Mouse (Mus musculus) c-Kit-negative CD71-positive TER-119-positive erythroid progenitor cells, embryonic 14.5 days (primary cell): ENCODE data around the gene Sh3tc1.

Experiments used
- DNase-seq: peaks from one replicate; pipeline ENCODE4 v3.0.0-alpha.2; 2013; ENCODE audit warnings: low read depth, low spot score

Sh3tc1 gene

DNA sequence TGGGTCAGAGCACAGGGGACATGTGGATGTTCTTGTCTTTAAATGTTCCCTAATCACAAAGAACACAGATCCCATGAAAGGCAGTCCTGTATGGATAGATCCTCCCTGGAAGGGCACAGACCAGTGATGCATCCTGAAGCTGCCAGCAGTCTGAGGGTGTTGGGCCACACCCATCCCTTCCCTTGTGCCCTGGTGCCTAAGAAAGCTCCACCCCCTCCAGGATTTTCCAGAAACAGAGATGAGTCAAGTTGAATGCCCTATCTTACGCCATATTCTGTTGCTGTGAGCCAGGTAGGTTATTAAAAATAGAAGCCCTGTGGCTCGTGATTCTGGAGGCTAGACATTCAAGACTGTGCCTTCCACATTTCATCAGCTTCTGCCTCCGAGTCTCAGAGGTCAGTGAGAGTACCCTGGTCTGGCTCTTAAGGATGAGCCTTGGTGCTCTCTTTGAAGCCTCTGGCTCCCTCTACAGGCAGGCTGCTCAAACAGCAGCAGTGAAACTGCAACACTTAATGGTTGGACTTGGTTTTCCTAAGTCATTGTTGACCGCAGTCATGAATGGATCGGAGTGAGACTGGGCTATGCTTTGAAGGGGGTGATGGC, 15.4 kb upstream of the Sh3tc1 start:
- no peak for DNase-seq

DNA sequence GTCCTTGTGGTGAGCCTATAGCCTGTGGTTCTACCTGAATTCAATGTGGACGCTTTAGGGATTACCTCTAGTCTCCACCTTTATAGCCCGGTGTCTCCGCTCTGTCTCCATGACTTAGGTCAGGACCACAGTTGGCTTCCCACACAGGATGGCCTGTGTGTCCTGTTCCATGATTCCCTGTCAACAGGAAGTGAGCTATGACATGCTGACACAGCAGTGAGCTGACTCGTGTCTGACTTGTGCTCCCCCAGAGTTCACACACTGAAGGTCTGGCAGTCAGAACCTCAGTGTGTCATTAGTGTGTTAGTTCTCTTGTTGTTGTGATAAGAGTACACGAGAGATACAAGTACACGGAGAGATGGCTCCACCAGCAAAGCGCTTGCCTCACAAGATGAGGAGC, 11.2 kb upstream of the Sh3tc1 start:
- no peak for DNase-seq

DNA sequence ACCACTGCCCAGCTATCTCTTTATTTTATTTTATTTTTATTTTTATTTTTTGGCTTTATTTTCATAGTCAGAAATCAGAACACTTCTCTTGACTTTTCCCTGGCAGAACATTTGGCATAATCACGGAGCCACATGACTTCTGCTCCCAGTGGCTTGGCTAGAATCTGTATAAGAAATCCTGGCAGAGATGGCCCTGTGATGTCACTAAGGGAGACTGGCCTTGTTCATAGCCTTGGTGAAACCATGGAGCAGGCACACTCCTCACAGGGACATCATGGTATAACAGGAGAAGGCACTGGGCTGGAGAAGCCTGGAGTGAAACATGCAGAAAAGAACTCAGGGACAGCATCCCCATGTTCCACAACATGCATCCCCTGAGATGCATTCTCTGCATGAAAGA, 10.2 kb upstream of the Sh3tc1 start:
- DNase-seq, result no peak

DNA sequence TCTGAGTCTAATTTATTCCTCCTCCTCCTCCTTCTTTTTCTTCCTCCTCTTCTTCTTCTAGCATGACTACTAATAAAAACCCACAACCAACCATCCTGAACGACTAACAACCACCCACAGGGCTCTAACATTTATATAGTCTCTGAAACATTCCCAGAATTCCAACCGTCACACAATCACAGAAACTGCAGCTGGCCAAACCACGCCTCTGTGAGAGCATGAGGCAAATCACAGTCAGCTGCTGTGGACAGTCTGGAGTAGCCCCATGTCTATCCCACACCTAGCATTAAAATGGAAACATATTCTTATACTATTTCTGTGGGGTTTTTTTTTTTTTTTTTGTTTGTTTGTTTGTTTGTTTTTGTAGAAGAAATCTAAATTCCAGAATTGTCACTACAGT, 9.6 kb upstream of the Sh3tc1 start:
- no peak for DNase-seq

DNA sequence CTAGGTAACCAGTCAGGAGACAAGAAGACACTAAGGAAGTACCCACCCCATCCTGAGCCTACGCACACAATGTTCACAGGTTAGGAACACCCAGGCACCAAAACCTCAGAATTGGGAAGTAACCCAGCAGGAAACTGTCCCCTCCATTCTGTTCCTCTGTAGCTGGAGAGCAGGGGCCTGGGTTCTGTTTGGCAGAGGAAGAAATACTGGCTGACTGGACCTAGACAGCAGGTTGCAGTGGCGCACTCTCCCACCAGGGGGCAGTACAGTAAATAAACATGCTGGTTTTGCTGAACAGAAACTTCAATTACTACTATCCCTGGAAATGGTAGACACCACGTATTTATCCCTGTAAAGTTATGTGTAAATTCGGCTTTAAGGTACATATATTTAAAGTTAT, 7.1 kb upstream of the Sh3tc1 start:
- no peak for DNase-seq

DNA sequence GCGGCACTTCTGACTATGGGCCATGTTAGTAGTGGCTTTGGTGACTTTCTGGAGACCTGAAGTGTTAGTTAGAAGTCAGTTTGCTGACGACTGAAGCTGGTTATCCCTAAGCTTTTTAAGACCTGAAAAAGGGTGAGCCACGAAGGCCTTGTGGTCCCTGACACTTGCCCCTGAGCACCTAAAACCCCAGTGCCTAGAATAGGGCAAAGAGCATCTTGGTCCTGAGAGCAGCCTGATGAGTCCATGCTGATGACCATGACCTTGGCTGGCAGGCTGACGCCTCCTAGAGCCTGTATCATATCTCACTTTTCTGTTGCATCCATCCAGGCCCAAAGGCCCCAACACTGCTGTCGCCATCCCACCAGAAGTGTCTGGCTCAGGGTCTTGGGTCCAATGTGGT, 5.6 kb upstream of the Sh3tc1 start:
- no peak for DNase-seq

DNA sequence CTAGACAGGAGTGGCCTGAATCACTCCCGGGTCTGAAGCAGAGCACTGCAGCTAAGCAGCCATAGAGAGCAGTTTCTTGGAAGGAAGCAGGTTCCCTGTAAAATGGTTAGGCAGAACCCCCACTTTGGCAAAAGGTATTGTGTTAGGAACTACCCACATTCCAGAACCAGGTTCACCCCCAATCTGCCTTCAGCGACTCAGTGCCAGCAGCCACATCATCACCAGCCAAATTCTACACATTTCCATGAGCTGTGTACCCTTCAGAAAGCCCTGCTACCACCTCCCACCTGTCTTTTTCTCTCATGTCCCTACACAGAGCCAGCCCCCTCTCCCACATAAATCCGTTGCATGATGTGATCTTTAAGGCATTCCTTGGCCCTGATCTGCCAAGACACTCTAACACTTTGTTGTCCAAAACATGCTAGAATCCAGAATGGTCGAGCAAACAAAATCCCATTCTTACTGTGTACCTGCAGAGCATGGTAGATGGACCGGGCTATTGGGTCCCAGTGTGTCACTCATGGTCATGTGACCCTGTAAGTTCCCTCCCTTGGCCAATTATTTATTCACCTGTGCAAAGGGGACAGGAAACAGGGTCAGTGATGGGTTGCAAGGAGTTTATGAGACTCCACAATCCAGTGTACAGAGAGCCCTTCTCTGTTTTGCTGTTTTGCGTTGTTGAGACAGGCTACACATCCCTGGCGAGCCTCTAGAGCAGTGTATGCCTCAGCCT, 4.4 kb upstream of the Sh3tc1 start:
- no peak for DNase-seq

DNA sequence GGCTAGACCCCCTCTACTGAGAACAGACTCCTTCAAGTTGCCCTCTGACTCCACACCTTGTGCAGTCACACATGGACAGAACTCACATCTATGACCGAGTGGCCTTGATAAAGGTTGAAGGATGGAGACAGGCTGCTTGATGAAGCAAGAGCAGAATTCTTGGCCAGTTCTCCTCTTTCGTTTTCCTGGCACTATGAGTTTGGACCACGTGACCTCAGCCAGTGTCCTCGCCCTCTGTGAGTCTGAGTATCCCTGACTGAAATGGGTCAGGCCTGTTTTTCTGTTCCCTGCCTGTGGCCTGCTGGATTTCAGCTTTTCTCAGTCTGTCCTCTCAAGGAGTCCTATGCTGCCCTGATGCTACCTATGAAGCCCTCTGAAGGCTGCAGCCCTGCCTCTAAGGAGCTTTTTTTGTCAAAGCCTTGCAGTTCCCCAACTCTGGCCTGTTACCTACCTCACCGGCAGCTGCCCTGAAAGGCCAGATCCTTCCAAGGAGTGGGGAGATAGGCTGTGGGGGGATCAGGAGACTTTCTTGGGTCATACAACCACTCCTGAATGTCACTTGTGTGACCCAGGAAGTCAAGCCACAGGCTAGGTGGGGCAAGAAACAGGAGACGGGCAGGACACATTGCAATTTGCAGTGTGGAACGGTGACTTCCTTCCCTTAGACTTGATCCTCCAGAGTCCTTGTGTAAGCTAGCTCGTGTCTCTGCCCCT, 3.6 kb upstream of the Sh3tc1 start:
- DNase-seq, result no peak

DNA sequence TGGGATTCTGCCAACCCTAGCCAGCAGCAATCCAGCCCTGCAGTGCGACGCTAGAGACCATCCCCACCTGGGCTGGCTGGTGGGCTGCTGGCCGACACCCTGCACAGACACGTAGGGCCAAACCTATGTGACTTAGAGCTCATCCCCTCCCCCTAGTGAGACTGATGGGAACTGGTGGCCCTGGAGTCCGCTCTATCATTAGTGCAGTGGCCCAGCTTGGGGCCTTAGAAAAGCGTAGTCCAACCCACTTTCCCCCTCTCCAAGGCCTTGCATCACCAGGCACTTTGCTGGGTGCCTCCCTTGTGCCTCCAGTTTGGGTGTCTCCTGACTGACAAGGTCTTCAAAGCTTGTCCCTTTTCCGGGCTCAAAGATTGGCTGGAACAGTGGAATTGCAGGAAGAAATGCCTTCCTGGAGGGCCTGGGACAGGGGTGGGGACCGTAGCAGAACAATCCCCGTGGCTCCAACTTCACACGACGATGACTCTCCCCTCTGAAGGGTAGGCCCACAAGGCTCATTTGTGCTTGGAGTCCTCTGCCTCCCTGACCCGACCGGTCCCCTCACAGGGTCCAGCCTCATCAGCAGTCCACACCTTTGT, 1.5 kb upstream of the Sh3tc1 start:
- no peak for DNase-seq

DNA sequence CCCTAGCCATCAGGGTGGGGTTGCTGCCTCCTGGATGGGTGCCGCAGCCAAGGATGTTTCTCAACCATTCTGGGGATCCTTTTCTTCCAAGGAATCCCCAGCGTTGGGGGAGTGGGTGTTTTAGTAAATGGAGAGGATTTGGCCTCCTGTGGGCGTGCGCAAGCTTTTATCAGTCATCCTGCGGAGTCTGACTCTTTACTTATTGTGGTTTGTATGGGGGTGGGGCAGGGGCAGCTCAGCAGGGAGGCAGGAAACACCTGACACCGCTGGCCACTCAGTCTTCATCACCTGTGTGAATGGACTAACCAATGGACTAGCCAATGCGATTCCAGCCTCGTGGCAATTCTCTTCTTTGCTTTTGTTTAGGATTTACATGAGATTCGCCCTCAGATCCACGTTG, 929 bp upstream of the Sh3tc1 start:
- no peak for DNase-seq

DNA sequence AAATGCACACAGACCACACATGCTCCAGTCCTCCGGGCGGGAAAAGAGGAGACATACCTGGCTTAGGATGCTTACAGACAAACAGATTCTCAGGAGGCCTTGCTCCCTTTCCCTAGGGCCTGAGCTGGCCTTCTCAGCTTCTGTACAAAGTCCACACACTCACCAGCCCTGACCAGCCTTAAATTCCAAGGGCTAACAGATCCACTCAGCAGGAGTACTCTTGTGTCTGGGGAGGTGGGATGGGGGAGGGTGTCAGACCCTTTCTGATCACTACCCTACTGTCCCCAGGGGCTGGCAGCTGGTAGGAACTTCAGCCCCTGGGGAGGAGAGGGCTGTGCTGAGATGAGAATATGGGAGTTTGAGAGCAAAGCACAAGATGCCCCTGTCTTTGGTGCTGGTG, 782 bp downstream of the Sh3tc1 start:
- no peak for DNase-seq

DNA sequence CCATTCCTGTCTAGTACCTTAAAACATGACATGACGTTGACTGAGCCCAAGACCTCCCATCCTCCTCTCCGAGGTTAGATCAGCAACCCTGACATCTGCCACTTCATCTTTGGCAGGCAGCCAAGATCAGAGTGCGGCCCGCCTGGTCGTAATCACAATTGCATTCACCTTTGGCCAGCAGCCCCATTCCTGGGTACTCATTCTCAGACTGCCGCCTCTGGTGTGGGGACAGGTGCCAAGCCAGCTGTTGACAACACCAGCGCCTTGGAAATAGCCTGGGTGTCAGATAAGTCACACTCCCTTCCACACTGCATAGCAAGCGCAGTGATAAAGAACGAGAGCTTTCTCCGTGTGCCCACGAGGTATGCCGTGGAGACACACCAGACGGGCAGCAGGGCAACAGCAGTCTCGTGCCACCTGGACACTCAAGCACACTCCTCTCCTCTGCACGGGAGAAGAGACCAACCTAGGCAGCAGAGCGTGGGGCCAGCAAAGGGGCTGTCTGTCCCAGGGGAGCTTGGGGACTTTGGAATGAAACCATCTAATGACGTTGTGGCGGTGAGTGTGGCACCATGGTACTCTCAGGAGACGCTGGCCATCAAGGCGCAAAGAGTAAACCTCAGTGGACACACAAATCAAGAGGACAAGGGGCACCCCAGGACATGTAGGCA, 2.4 kb downstream of the Sh3tc1 start:
- DNase-seq, result no peak

DNA sequence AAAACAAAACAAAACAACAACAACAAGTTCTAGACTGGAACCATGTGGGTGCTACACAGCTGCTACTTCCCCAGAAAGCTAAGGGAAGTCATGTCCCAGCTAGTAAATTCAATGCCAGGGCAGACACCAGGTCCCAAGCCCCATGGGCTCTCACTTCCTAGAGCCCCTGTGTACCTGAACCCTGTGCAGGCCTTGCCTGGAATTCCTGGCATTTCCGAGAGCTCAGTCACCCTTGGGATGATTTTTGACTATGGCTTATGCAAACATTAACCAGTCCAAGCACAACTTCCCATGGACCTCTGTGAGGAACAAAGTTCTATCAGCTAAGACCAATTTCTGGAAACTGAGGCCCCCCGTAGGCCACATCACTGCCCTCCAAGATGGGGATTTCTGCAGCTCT, 6.3 kb downstream of the Sh3tc1 start:
- DNase-seq, result no peak

DNA sequence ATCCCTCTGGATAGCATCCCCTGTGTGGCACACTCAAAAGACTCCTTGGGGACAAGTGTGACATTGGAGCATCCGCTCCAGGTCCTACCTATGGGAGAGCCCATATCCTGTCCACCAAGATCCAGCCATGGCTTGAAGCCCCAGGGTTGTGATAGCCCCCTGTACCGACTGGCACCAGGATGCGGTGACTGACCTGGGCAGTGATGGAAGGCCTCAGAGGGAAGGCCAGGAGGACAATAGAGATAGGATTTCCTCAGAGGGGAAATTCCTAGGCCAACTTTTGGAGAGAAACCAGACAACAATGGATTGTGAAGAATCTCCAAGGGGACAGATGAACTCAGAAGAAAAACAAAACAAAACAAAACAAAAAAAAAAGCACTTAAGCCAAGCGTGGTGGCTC, 8.8 kb downstream of the Sh3tc1 start:
- no peak for DNase-seq

DNA sequence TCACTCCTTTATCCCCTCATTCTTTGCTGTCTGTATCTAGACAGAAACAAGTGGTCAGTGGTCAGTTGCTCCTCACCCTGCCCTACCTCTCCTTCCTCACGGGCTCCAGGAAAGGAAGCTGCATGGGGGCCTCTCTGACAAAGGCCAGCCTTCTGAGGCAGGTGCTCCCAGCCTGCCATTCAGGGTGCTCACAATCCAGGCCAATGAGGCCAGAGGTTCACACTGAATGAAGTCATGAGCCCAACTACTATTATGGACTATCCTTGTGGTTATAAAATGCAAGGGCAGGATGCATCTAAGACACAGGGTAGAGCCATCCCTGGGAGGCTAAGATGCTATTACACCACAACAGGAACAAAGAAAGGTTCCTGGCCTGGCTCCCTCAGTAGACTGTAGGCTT, 9.2 kb downstream of the Sh3tc1 start:
- DNase-seq, result no peak

DNA sequence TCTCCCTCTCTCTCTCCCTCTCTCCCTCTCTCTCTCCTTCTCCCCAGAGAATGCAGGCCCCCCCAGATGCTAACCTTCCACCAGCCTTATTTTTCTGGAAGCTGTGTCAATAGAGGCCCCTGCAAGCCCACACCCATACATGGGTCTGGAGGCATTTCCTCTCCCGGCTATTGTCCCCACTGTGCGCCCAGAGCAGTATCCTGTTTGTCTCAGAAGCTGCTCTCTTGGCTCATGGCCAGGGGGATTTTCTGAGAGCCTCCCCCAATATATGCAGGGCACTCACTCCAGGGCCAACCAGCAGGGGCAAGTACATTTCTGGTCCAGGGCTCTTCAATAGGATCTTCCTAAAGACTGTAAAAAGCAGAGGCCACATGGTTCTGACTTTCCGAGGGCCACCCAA, 9.9 kb downstream of the Sh3tc1 start:
- no peak for DNase-seq

DNA sequence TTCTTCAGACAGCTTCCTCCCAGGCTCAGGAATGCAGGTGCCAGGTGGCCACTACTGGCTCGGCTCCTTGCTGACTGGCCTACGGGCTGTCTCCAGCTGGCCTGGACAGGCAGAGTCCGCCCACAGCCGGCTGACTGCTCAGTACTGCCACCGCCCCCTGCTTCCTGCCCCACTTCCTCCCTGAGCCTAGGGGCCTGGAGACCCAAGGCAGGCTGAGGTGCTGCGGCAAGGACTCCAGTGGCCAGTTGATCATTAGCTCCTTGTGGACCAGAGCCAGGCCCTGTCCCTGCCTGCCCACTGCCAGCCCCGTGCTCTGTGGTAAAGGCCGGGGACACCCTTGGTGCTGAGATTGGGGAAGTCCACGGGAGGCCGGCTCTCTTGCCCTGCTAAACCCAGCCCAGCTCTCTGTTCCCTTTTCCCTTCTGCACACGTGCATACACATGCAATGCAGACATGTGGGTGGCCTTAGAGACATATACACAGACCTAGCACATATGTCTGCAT, 10.8 kb downstream of the Sh3tc1 start:
- DNase-seq, result no peak

DNA sequence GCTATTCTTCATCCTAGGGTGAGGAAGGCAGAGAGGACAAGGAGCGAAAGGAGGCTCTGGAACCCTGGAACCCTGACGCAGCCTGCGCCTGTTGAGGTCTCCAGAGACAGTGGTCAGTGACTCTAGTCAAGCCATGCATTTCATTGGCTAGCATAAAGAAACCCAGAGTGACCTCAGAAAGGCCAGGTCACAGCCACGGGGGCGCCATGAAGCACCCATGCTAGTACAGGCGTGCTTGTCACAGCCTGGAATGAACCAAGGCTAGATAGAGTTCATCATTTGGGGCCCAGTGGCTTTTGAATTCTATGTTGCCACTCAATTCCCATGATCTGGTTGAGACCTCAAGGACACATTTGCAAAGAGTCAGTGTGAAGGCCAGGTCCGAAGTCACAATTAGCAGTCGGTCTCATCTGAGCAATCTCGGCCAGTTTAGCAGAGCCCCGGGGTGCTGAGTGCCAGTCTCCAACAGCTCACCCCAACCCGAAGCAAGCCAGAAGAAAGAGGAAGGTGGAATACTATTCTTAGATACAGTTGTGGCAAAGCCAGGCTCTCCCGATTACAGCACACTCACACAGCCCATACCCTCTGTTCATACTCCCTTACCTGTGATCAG, 11.3 kb downstream of the Sh3tc1 start:
- DNase-seq, result no peak

DNA sequence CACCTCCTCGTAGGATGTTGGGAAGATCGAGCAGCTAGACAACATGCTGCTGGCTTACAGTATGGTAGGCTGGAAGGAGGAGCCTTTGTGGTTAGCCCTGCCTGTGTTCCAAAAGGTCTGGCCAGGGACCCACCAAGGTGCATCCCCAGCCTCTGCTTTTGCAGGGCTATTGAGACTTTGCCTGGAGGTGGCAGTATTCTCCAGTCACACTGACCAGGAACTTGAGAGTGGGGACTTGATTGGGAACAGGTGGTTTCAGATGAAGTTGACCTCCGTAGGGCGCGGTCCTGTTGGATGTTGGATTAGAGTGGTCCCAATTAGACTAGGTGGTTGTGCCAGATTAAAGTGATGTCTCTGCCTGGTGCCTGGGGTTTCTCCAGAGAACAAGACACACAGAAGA, 12.3 kb downstream of the Sh3tc1 start:
- no peak for DNase-seq

DNA sequence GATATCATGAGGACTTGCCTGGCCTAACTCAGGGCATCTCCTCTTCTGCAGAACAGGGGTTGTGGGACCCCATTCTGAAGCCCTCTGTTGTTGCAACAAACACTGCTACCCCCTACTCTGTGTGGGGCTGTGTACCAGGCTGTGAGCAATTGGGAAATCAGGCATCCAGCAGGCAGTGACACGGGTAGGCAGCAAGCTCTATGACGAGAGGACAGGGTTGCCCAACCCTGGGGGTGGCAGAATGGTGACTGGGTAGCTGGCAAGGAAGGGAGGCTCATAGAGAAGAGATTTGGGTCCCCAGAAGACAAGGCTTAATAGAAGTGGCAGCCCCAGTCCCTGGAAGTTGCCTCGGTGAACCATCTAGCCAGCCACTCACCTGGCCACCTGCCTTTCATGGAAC, 13.9 kb downstream of the Sh3tc1 start:
- no peak for DNase-seq

DNA sequence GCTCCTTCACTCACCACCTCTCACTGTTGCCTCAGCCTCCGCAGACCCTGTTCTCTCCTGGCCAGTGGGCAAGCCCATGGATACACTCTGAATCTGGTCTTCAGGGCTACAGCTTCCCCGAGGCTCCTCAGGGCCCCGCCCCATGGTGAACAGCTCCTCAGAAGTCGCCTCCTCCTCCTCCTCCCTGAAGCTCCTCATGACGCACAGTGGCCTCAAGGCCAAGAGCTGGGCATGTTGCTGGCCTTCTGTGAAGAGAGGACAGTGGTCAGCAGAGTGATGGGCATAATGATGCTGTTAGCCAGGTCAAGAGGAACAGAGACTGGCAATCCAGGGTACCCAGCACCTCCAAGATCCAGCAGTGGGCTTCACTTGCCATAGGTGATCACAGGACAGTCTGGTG, 15.9 kb downstream of the Sh3tc1 start:
- no peak for DNase-seq

DNA sequence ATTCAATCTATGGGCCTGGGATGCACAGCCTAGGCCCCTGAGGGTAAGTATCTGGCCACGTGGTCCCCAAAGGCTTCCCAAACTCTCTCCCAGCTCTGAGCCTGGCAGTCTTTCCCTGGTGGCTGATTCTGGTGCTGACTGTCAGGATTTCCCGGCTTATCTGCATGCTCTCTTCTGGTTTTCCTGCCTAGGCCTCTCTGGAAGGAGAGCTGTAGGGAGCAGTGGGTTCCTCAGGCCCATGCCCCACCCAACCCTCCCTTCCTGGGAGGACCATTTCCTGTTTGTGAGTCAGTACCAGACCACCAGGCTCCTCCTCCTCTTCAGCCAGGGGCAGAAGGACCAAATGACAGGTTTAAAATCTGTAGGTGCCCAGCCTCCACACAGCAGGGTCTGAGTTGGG, 17.1 kb downstream of the Sh3tc1 start:
- DNase-seq, result no peak
